In the genomic region with DNA sequence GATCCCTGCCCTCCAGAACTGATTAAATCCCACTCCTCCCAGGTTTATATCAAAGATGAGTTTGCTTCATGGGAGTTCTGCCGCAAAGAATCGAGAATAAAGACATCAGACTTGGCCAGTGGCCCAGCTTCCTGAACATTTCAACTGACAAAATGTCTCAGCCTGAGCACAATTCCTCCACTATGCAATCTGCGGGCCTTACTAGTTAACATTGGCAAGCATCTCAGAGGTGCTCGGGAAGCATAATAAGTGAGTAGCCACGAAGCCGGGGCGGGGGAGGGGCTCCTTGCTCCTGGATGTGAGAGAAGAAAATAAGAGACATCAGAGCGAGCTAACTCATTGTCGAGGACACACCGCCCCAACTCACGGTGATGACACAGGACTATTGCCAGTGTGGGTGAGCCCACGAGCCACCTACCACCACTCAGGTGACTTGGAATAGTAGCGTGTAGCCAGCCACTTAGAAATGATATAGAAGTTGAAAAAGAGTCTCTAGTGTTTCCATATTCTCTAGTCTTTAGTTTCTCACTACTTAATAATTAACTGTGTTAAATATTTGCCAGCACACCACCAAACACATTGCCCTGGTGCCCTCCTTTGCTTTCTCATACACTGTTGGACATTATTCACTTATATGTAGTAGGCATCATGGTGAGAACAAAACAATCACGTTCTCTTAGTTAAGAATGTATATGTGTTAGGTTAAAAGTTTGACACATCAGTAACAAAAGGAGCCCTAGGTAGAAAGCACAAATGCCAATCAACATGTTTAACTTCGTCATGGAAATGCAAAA, we compare ENCODE assay signal across 11 mouse cellular contexts. TPM values are rescaled to one million over a fixed set of nuclear protein-coding genes. Genes with fewer than 3 reads are reported as not detected.
DNase-seq lines count a peak whose midpoint lies in the region; ATAC-seq and TF ChIP-seq lines count a peak whose summit lies in the region.
"Had no signal": no experiment of that assay in that cellular context is flagged by ENCODE, and none has a peak within 500 bp of the region (broad histone marks: within the 10 kb centered on the region; RNA-seq: fewer than 3 reads in every experiment).

No protein-coding gene starts in this region.

- no peaks in the 10 kb centered on the region for H3K27me3 ChIP-seq in kidney, adult 2 months (replicated peaks; ENCODE audit: control insufficient read depth, insufficient read depth, low read length)
- no peaks in the 10 kb centered on the region for H3K27me3 ChIP-seq in liver, postnatal 0 days (ENCODE audit: insufficient read depth, low read length)

- no peaks in the 10 kb centered on the region for H3K9me3 ChIP-seq in liver, postnatal 0 days (ENCODE audit: low read length)
- H3K9me3 ChIP-seq: G1E; limb, embryonic 10.5 days had no signal

- no peak for TF ChIP-seq CTCF in kidney, adult 2 months (conservative IDR thresholded peaks at IDR 0.05; ENCODE audit: insufficient read depth, insufficient read length, low read depth, low read length)
- TF ChIP-seq CTCF in liver, postnatal 0 days (IDR thresholded peaks at IDR 0.05; ENCODE audit: low read depth): no peak

- ATAC-seq in liver, postnatal 0 days: no peak

- no peaks in the 10 kb centered on the region for H3K36me3 ChIP-seq in kidney, adult 2 months (ENCODE audit: control insufficient read depth, insufficient read depth, low read length)
- no peaks in the 10 kb centered on the region for H3K36me3 ChIP-seq in liver, postnatal 0 days (replicated peaks; ENCODE audit: insufficient read depth, low read length)
- H3K36me3 ChIP-seq: G1E; limb, embryonic 10.5 days had no signal

- peak; percentile 15 for DNase-seq in layer of hippocampus, adult 11-12 months (ENCODE audit: low spot score)
- DNase-seq in layer of hippocampus, adult 9-10 months (ENCODE audit: low spot score): no peak
- DNase-seq in kidney, adult 2 months: peak; percentile 32
- DNase-seq in layer of hippocampus, adult 9-11 months: peak; percentile 59
- DNase-seq in right cerebral cortex, postnatal 36 days (ENCODE audit: low spot score in 2 of 2): peak; percentile 21 to 41
- no peak for DNase-seq in lung, postnatal 25 days (ENCODE audit: low spot score)
- DNase-seq in liver, postnatal 0 days: no peak
- DNase-seq: adrenal gland, postnatal 14 days; heart, postnatal 4 days had no signal

- no peak overlapping the region; the same call in 1 of the 2 replicates for H3K4me3 ChIP-seq in kidney, adult 2 months (ENCODE audit: insufficient read depth, low read depth, low read length)
- no peak overlapping the region for H3K4me3 ChIP-seq in liver, postnatal 0 days (ENCODE audit: low read depth, low read length)
- H3K4me3 ChIP-seq: limb, embryonic 10.5 days had no signal

- no peak overlapping the region for H3K27ac ChIP-seq in kidney, adult 2 months (ENCODE audit: insufficient read depth, low read depth, low read length)
- H3K27ac ChIP-seq in liver, postnatal 0 days (ENCODE audit: low read depth): no peak overlapping the region
- H3K27ac ChIP-seq: limb, embryonic 10.5 days had no signal

- no peak overlapping the region for H3K9ac ChIP-seq in liver, postnatal 0 days (replicated peaks)

- no peaks in the 10 kb centered on the region; the same call in 1 of the 2 replicates for H3K4me1 ChIP-seq in kidney, adult 2 months (ENCODE audit: control insufficient read depth, insufficient read depth, low read length)
- H3K4me1 ChIP-seq in liver, postnatal 0 days (ENCODE audit: insufficient read depth): no peaks in the 10 kb centered on the region; the same call in 1 of the 2 replicates
- H3K4me1 ChIP-seq: limb, embryonic 10.5 days had no signal

- no peak for TF ChIP-seq POLR2A in kidney, adult 2 months (IDR thresholded peaks at IDR 0.05; ENCODE audit: low read depth, low read length)

- H3K4me2 ChIP-seq in liver, postnatal 0 days (ENCODE audit: low read depth, low read length): no peak overlapping the region

- 33% methylated on average over 15 of the region's 15 CpGs for WGBS in kidney, adult 2 months
- 73% methylated on average over 15 of the region's 15 CpGs for WGBS in liver, postnatal 0 days (ENCODE audit: insufficient replicate concordance)

- no peak for TF ChIP-seq EP300 in liver, postnatal 0 days (IDR thresholded peaks at IDR 0.05; ENCODE audit: low read depth)

RNA-seq across cellular contexts. Expression of a gene that starts 8.1 kb away (rescaled TPM):
- 2.3 and 2.6 TPM in 2 replicates for polyA plus RNA-seq in kidney, adult 2 months (2012; rRNA removed)
- not detected in 2 replicates for polyA plus RNA-seq in liver, postnatal 0 days (2015; fragmentation: Nextera tagmentation; extraction: Ambion mirVana)
- polyA plus RNA-seq: G1E; limb, embryonic 10.5 days had no signal

RNA-seq across cellular contexts. Expression of a gene that starts 42.5 kb away (rescaled TPM):
- polyA plus RNA-seq in kidney, adult 2 months (2012; rRNA removed): 19.1 and 19.4 TPM in 2 replicates
- polyA plus RNA-seq in liver, postnatal 0 days (2015; fragmentation: Nextera tagmentation; extraction: Ambion mirVana): 12.3 and 15.2 TPM in 2 replicates

Comparison
In these comparisons a context has a peak if more than half of its experiments do, and no peak if none do; other contexts are left out.
1. DNase-seq: peak in layer of hippocampus, adult 11-12 months (single experiment), kidney, adult 2 months (single experiment), layer of hippocampus, adult 9-11 months (single experiment) and right cerebral cortex, postnatal 36 days (2 of 2); none in layer of hippocampus, adult 9-10 months (single experiment), lung, postnatal 25 days (single experiment) and liver, postnatal 0 days (single experiment).